In the genomic region with DNA sequence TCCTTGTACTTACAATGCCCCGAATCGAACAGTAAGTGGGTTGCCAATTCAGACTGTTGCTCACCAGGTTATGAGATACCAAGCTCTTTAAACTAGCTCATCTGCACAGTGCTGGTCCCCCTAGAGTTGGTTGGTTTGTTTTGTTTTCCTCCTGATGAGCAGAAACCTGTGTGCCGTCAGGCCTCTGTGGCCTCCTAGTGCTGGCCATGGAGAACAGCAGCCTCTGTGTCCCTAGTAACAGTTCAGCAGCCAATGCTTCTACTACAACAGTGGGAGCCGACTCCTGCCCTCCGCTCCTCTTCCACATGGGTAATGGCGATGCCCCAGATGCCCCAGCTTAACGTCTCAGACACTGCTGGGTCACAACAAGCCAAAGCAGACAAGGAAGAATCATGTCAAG, we compare ENCODE assay signal across 9 mouse cellular contexts.
DNase-seq lines count a peak whose midpoint lies in the region; ATAC-seq and TF ChIP-seq lines count a peak whose summit lies in the region.
"Had no signal": no experiment of that assay in that cellular context is flagged by ENCODE, and none has a peak within 500 bp of the region (broad histone marks: within the 10 kb centered on the region; RNA-seq: fewer than 3 reads in every experiment).

No protein-coding gene starts in this region.

- WGBS in kidney, adult 2 months = 55% methylated on average over 7 of the region's 7 CpGs
- WGBS in kidney, embryonic 15.5 days = 58% methylated on average over 7 of the region's 7 CpGs
- WGBS in hindbrain, embryonic 16.5 days = 55% methylated on average over 7 of the region's 7 CpGs

- no peak for ATAC-seq in kidney, embryonic 15.5 days (replicated peaks; ENCODE audit: low FRiP score)
- peak; percentile 34; the same call in 1 of the 2 replicates for ATAC-seq in hindbrain, embryonic 16.5 days

- H3K9ac ChIP-seq in kidney, embryonic 15.5 days = no peak overlapping the region
- H3K9ac ChIP-seq in hindbrain, embryonic 16.5 days (ENCODE audit: low read depth, low read length) = no peak overlapping the region
- H3K9ac ChIP-seq: embryonic facial prominence, embryonic 13.5 days had no signal

- H3K27me3 ChIP-seq in kidney, adult 2 months (replicated peaks; ENCODE audit: control insufficient read depth, insufficient read depth, low read length) = no peaks in the 10 kb centered on the region
- H3K27me3 ChIP-seq in kidney, embryonic 15.5 days = no peaks in the 10 kb centered on the region
- no peaks in the 10 kb centered on the region for H3K27me3 ChIP-seq in E14TG2a.4 (ENCODE audit: insufficient read depth, low read length)
- no peaks in the 10 kb centered on the region for H3K27me3 ChIP-seq in hindbrain, embryonic 16.5 days (replicated peaks; ENCODE audit: control insufficient read depth, insufficient read depth, low read length)
- H3K27me3 ChIP-seq: embryonic facial prominence, embryonic 13.5 days had no signal

- TF ChIP-seq POLR2A in kidney, adult 2 months (IDR thresholded peaks at IDR 0.05; ENCODE audit: low read depth, low read length) = no peak
- TF ChIP-seq POLR2A in bone marrow macrophage, adult 2 months (IDR thresholded peaks at IDR 0.05; ENCODE audit: borderline replicate concordance, low read depth, low read length) = no peak

- H3K4me2 ChIP-seq in kidney, embryonic 15.5 days = no peak overlapping the region
- H3K4me2 ChIP-seq in hindbrain, embryonic 16.5 days (ENCODE audit: low read length) = no peak overlapping the region
- H3K4me2 ChIP-seq: embryonic facial prominence, embryonic 13.5 days had no signal

- no peak overlapping the region for H3K4me3 ChIP-seq in kidney, adult 2 months (ENCODE audit: insufficient read depth, low read depth, low read length)
- H3K4me3 ChIP-seq in kidney, embryonic 15.5 days (replicated peaks) = no peak overlapping the region
- H3K4me3 ChIP-seq in E14TG2a.4 (replicated peaks; ENCODE audit: low read length) = no peak overlapping the region
- no peak overlapping the region for H3K4me3 ChIP-seq in bone marrow macrophage, adult 2 months (ENCODE audit: insufficient read depth, low read length)
- H3K4me3 ChIP-seq in hindbrain, embryonic 16.5 days (ENCODE audit: low read length) = no peak overlapping the region
- H3K4me3 ChIP-seq: embryonic facial prominence, embryonic 13.5 days had no signal

- no peaks in the 10 kb centered on the region for H3K36me3 ChIP-seq in kidney, adult 2 months (ENCODE audit: control insufficient read depth, insufficient read depth, low read length)
- no peaks in the 10 kb centered on the region for H3K36me3 ChIP-seq in kidney, embryonic 15.5 days
- H3K36me3 ChIP-seq in E14TG2a.4 (ENCODE audit: insufficient read depth, low read length) = no peaks in the 10 kb centered on the region
- H3K36me3 ChIP-seq in hindbrain, embryonic 16.5 days (ENCODE audit: control insufficient read depth, insufficient read depth, low read length) = no peaks in the 10 kb centered on the region
- H3K36me3 ChIP-seq: embryonic facial prominence, embryonic 13.5 days had no signal

- H3K4me1 ChIP-seq in kidney, adult 2 months (ENCODE audit: control insufficient read depth, insufficient read depth, low read length) = peaks cover 33% of the 10 kb centered on the region
- H3K4me1 ChIP-seq in kidney, embryonic 15.5 days = 0 out of 2 replicates have a peak, but pooled peaks cover 2% of the 10 kb centered on the region
- 0 out of 2 replicates have a peak, but pooled peaks cover 4% of the 10 kb centered on the region for H3K4me1 ChIP-seq in E14TG2a.4 (replicated peaks; ENCODE audit: low read depth, low read length)
- H3K4me1 ChIP-seq in bone marrow macrophage, adult 2 months (ENCODE audit: control insufficient read depth, insufficient read depth, low read length) = peaks cover 12% of the 10 kb centered on the region
- no peaks in the 10 kb centered on the region for H3K4me1 ChIP-seq in hindbrain, embryonic 16.5 days (ENCODE audit: control insufficient read depth, insufficient read depth, low read depth, low read length)

- TF ChIP-seq CTCF in kidney, adult 2 months (conservative IDR thresholded peaks at IDR 0.05; ENCODE audit: insufficient read depth, insufficient read length, low read depth, low read length) = peak; percentile 73
- TF ChIP-seq CTCF in E14TG2a.4 (conservative IDR thresholded peaks at IDR 0.05; ENCODE audit: low read length) = peak; percentile 45
- peak; percentile 19; the same call in 1 of the 2 replicates for TF ChIP-seq CTCF in bone marrow macrophage, adult 2 months (IDR thresholded peaks at IDR 0.05; ENCODE audit: low read depth, low read length)

- peak; percentile 33 for DNase-seq in kidney, adult 2 months
- DNase-seq in retina, postnatal 7 days (ENCODE audit: low read depth, low spot score) = peak; percentile 13
- no peak for DNase-seq in layer of hippocampus, postnatal 10 days (ENCODE audit: low spot score in 2 of 2)
- DNase-seq in left cerebral cortex, adult 8-10 months (ENCODE audit: low spot score in 2 of 2) = no peak

- no peak overlapping the region for H3K27ac ChIP-seq in kidney, adult 2 months (ENCODE audit: insufficient read depth, low read depth, low read length)
- H3K27ac ChIP-seq in kidney, embryonic 15.5 days = no peak overlapping the region
- no peak overlapping the region for H3K27ac ChIP-seq in bone marrow macrophage, adult 2 months (ENCODE audit: insufficient read depth, low read depth, low read length)
- no peak overlapping the region for H3K27ac ChIP-seq in hindbrain, embryonic 16.5 days (ENCODE audit: low read depth, low read length)
- H3K27ac ChIP-seq: embryonic facial prominence, embryonic 13.5 days had no signal

- H3K9me3 ChIP-seq in kidney, embryonic 15.5 days (replicated peaks) = no peaks in the 10 kb centered on the region
- no peaks in the 10 kb centered on the region for H3K9me3 ChIP-seq in E14TG2a.4 (ENCODE audit: low read length)
- H3K9me3 ChIP-seq in hindbrain, embryonic 16.5 days (ENCODE audit: control insufficient read depth, low read length) = no peaks in the 10 kb centered on the region
- H3K9me3 ChIP-seq: embryonic facial prominence, embryonic 13.5 days had no signal

Comparison
In these comparisons a context has a peak if more than half of its experiments do, and no peak if none do; other contexts are left out.
1. DNase-seq: peak in kidney, adult 2 months (single experiment) and retina, postnatal 7 days (single experiment); none in layer of hippocampus, postnatal 10 days (0 of 2) and left cerebral cortex, adult 8-10 months (0 of 2).
2. CTCF ChIP-seq: peak in every context shown above with its lines; median percentile 73 in kidney, adult 2 months; 45 in E14TG2a.4; 19 in bone marrow macrophage, adult 2 months.